Comparison of ENCODE assay signal across 33 mouse cellular contexts in genomic region chr4:129789635-129790034, GRCm38 (mm10). TPM values are rescaled to one million over a fixed set of nuclear protein-coding genes. Genes with fewer than 3 reads are reported as not detected.
DNase-seq lines count a peak whose midpoint lies in the region; ATAC-seq and TF ChIP-seq lines count a peak whose summit lies in the region.
"Had no signal": no experiment of that assay in that cellular context is flagged by ENCODE, and none has a peak within 500 bp of the region (broad histone marks: within the 10 kb centered on the region; RNA-seq: fewer than 3 reads in every experiment).

No protein-coding gene starts in this region.

- H3K9ac ChIP-seq in liver, adult 2 months (ENCODE audit: low read depth, low read length): no peak overlapping the region
- H3K9ac ChIP-seq in CH12.LX (ENCODE audit: insufficient read depth, low read depth): no peak overlapping the region
- no peak overlapping the region for H3K9ac ChIP-seq in forebrain, embryonic 16.5 days (replicated peaks; ENCODE audit: low read depth, low read length)
- H3K9ac ChIP-seq: embryonic facial prominence, embryonic 13.5 days; forebrain, embryonic 15.5 days; hindbrain, embryonic 13.5 days; limb, embryonic 12.5 days; liver, embryonic 13.5 days; neural tube, embryonic 12.5 days; stomach, embryonic 15.5 days had no signal

- no peak for TF ChIP-seq CTCF in liver, adult 2 months (IDR thresholded peaks at IDR 0.05; ENCODE audit: low read depth, low read length)
- no peak for TF ChIP-seq CTCF in CH12.LX (conservative IDR thresholded peaks at IDR 0.05 in 1 of 2, IDR thresholded peaks at IDR 0.05 in 1 of 2; ENCODE audit: low read depth in 2 of 2, low read length in 2 of 2)
- TF ChIP-seq CTCF in bone marrow macrophage, adult 2 months (IDR thresholded peaks at IDR 0.05; ENCODE audit: low read depth, low read length): no peak

- WGBS in liver, adult 2 months: 93% methylated on average over 2 of the region's 2 CpGs
- 91% methylated on average over 2 of the region's 2 CpGs for whole genome bisulfite sequencing in forebrain, embryonic 16.5 days

- TF ChIP-seq POLR2A in liver, adult 2 months (IDR thresholded peaks at IDR 0.05; ENCODE audit: extremely low read depth, insufficient read depth, low read length): no peak
- no peak for TF ChIP-seq POLR2A in CH12.LX (IDR thresholded peaks at IDR 0.05; ENCODE audit: low read depth, low read length)
- TF ChIP-seq POLR2A in bone marrow macrophage, adult 2 months (IDR thresholded peaks at IDR 0.05; ENCODE audit: borderline replicate concordance, low read depth, low read length): no peak

- DNase-seq in liver, adult 2 months (ENCODE audit: extremely low read depth, low read depth, low spot score): peak; percentile 32
- DNase-seq in liver: no peak
- DNase-seq in CH12.LX (ENCODE audit: extremely low read depth): no peak
- no peak for DNase-seq in adrenal gland, postnatal 4 days (ENCODE audit: low spot score in 2 of 2)
- DNase-seq in kidney, adult 8-10 months: no peak
- DNase-seq: adrenal gland, adult 2 months; adrenal gland, postnatal 36 days; cerebellum, adult 11 months; cerebellum, adult 9-11 months; heart, postnatal 36 days; kidney, postnatal 14 days; liver, embryonic 13.5 days; lung, adult 2 months; lung, postnatal 10 days; right cerebral cortex, postnatal 4 days had no signal

- H3K4me3 ChIP-seq in liver, adult 2 months (ENCODE audit: insufficient read depth, low read depth, low read length): no peak overlapping the region
- H3K4me3 ChIP-seq in CH12.LX (replicated peaks in 1 of 3; ENCODE audit: low read depth in 2 of 3, low read length in 2 of 3, poor library complexity in 1 of 3): no peak overlapping the region
- no peak overlapping the region for H3K4me3 ChIP-seq in bone marrow macrophage, adult 2 months (ENCODE audit: insufficient read depth, low read length)
- no peak overlapping the region for H3K4me3 ChIP-seq in forebrain, embryonic 16.5 days (replicated peaks; ENCODE audit: low read length)
- H3K4me3 ChIP-seq: embryonic facial prominence, embryonic 13.5 days; forebrain, embryonic 10.5 days; forebrain, embryonic 15.5 days; heart, embryonic 10.5 days; hindbrain, embryonic 13.5 days; left cerebral cortex, adult 2 months; limb, embryonic 12.5 days; liver, embryonic 13.5 days; myocyte; neural tube, embryonic 12.5 days; stomach, embryonic 15.5 days had no signal

- H3K4me2 ChIP-seq in CH12.LX (ENCODE audit: insufficient read depth, low read depth, poor library complexity, severe bottlenecking): no peak overlapping the region
- no peak overlapping the region for H3K4me2 ChIP-seq in forebrain, embryonic 16.5 days (ENCODE audit: low read length)
- H3K4me2 ChIP-seq: embryonic facial prominence, embryonic 13.5 days; forebrain, embryonic 15.5 days; hindbrain, embryonic 13.5 days; limb, embryonic 12.5 days; liver, embryonic 13.5 days; midbrain, embryonic 11.5 days; neural tube, embryonic 12.5 days; stomach, embryonic 15.5 days had no signal

- H3K4me1 ChIP-seq in liver, adult 2 months (ENCODE audit: control insufficient read depth, insufficient read depth, low read length): no peaks in the 10 kb centered on the region
- H3K4me1 ChIP-seq in CH12.LX (ENCODE audit: control insufficient read depth in 1 of 2, insufficient read depth in 2 of 2): peaks cover 23 to 55% of the 10 kb centered on the region in 2 experiments
- H3K4me1 ChIP-seq in bone marrow macrophage, adult 2 months (ENCODE audit: control insufficient read depth, insufficient read depth, low read length): peaks cover 55% of the 10 kb centered on the region
- peaks cover 11% of the 10 kb centered on the region for H3K4me1 ChIP-seq in forebrain, embryonic 16.5 days (replicated peaks; ENCODE audit: control insufficient read depth, insufficient read depth, low read length)
- H3K4me1 ChIP-seq: neural tube, embryonic 12.5 days had no signal

- H3K79me2 ChIP-seq in liver, adult 2 months (ENCODE audit: control insufficient read depth, insufficient read depth, low read length): no peaks in the 10 kb centered on the region
- no peaks in the 10 kb centered on the region for H3K79me2 ChIP-seq in CH12.LX (replicated peaks; ENCODE audit: control insufficient read depth, extremely low read depth, insufficient read depth, poor library complexity, severe bottlenecking)

- in situ Hi-C loops in CH12.LX (cut with MboI; ENCODE audit: low pct_ligation_motif_present, low pct_unique_long_range_greater_than_20kb, low sequenced_read_pairs): loop anchor here (5.0 to 25.0 kb wide), 3 partner anchors 55 to 298 kb away; no protein-coding TSS in a partner anchor

- no peak for TF ChIP-seq EP300 in CH12.LX (IDR thresholded peaks at IDR 0.05; ENCODE audit: low read length)

- H3K36me3 ChIP-seq in liver, adult 2 months (ENCODE audit: control insufficient read depth, insufficient read depth, low read length): no peaks in the 10 kb centered on the region
- H3K36me3 ChIP-seq in CH12.LX (replicated peaks in 1 of 2; ENCODE audit: control insufficient read depth in 1 of 2, insufficient read depth in 1 of 2, low read length in 1 of 2): no peaks in the 10 kb centered on the region
- H3K36me3 ChIP-seq in forebrain, embryonic 16.5 days (ENCODE audit: control insufficient read depth, insufficient read depth): no peaks in the 10 kb centered on the region
- H3K36me3 ChIP-seq: embryonic facial prominence, embryonic 13.5 days; forebrain, embryonic 10.5 days; forebrain, embryonic 15.5 days; G1E; hindbrain, embryonic 13.5 days; limb, embryonic 12.5 days; liver, embryonic 13.5 days; neural tube, embryonic 12.5 days; stomach, embryonic 15.5 days had no signal

- H3K27me3 ChIP-seq in liver, adult 2 months (ENCODE audit: control insufficient read depth, insufficient read depth, low read length): no peaks in the 10 kb centered on the region
- H3K27me3 ChIP-seq in CH12.LX (replicated peaks): no peaks in the 10 kb centered on the region
- no peaks in the 10 kb centered on the region for H3K27me3 ChIP-seq in forebrain, embryonic 16.5 days (replicated peaks; ENCODE audit: control insufficient read depth, insufficient read depth, low read length)
- H3K27me3 ChIP-seq: embryonic facial prominence, embryonic 13.5 days; forebrain, embryonic 15.5 days; hindbrain, embryonic 13.5 days; limb, embryonic 12.5 days; liver, embryonic 13.5 days; neural tube, embryonic 12.5 days; Patski; stomach, embryonic 15.5 days had no signal

- peak; percentile 46 for ATAC-seq in monocyte, adult 5-6 weeks (replicated peaks; ENCODE audit: insufficient number of reproducible peaks, low FRiP score, low TSS enrichment, poor library complexity, severe bottlenecking)
- ATAC-seq in forebrain, embryonic 16.5 days: no peak
- ATAC-seq: forebrain, embryonic 15.5 days; intestine, postnatal 0 days; midbrain, embryonic 16.5 days; Patski had no signal

- no peak overlapping the region for H3K27ac ChIP-seq in liver, adult 2 months (replicated peaks; ENCODE audit: insufficient read depth, low read depth, low read length)
- H3K27ac ChIP-seq in CH12.LX (ENCODE audit: insufficient read depth, low read depth): no peak overlapping the region
- H3K27ac ChIP-seq in bone marrow macrophage, adult 2 months (ENCODE audit: insufficient read depth, low read depth, low read length): peak overlapping the region; percentile 92
- no peak overlapping the region for H3K27ac ChIP-seq in forebrain, embryonic 16.5 days (ENCODE audit: low read length)
- H3K27ac ChIP-seq: embryonic facial prominence, embryonic 13.5 days; forebrain, embryonic 10.5 days; forebrain, embryonic 15.5 days; heart, embryonic 10.5 days; hindbrain, embryonic 13.5 days; left cerebral cortex, adult 2 months; liver, embryonic 13.5 days; neural tube, embryonic 12.5 days; stomach, embryonic 15.5 days had no signal

- peaks cover 13% of the 10 kb centered on the region for H3K9me3 ChIP-seq in CH12.LX (replicated peaks; ENCODE audit: low read length)
- H3K9me3 ChIP-seq in forebrain, embryonic 16.5 days (ENCODE audit: control insufficient read depth, low read length): 0 out of 2 replicates have a peak, but pooled peaks cover 3% of the 10 kb centered on the region
- H3K9me3 ChIP-seq: embryonic facial prominence, embryonic 13.5 days; forebrain, embryonic 10.5 days; forebrain, embryonic 15.5 days; heart, embryonic 10.5 days; hindbrain, embryonic 13.5 days; liver, embryonic 13.5 days; neural tube, embryonic 12.5 days; stomach, embryonic 15.5 days had no signal

- TF ChIP-seq RAD21 in CH12.LX (IDR thresholded peaks at IDR 0.05; ENCODE audit: low read depth, low read length): no peak

- dilution Hi-C loops in CH12.LX (cut with MboI; ENCODE audit: extremely low pct_ligation_motif_present, extremely low pct_unique_long_range_greater_than_20kb, low sequenced_read_pairs): no loop called here

TF ChIP-seq in CH12.LX, 34 proteins besides CTCF, POLR2A, EP300 and RAD21:
- peak; percentile 38; the same call in 1 of the 2 replicates for TF ChIP-seq USF1 (IDR thresholded peaks at IDR 0.05; ENCODE audit: low read depth, low read length)
- TF ChIP-seq USF2 (conservative IDR thresholded peaks at IDR 0.05; ENCODE audit: low read depth, low read length): peak; percentile 52
- no peak for TF ChIP-seq SMC3 (IDR thresholded peaks at IDR 0.05; ENCODE audit: low read depth, low read length)

RNA-seq across cellular contexts. Expression of gene Ptp4a2, which starts 21.4 kb away (rescaled TPM):
- total RNA-seq in liver, adult 2 months (2014; rRNA removed): 58.4 and 63.4 TPM in 2 replicates
- polyA plus RNA-seq in liver, adult 2 months (2012; rRNA removed): 41.1 and 49.5 TPM in 2 replicates
- total RNA-seq in CH12.LX (2012; rRNA removed) (113 and 163 TPM in 2 replicates), CH12.LX (2014; rRNA removed) (415 and 493 TPM in 2 replicates)
- 327 and 467 TPM in 2 replicates for polyA plus RNA-seq in CH12.LX (2012; ENCODE audit: insufficient read length, low read depth)
- 365 TPM in 2 replicates for polyA plus RNA-seq in bone marrow macrophage, adult 2 months (2012; ENCODE audit: insufficient read depth, insufficient read length, missing spikeins)
- total RNA-seq in monocyte, adult 5-6 weeks (2017): 478 to 539 TPM (median 505 TPM) in 3 replicates
- polyA plus RNA-seq in forebrain, embryonic 16.5 days (2015; fragmentation: Nextera tagmentation; extraction: Ambion mirVana): 278 and 316 TPM in 2 replicates
- total RNA-seq in adrenal gland, postnatal 4 days (2021): 100 to 1,000 TPM; 282 to 309 TPM

RNA-seq across cellular contexts. Expression of gene Khdrbs1, which starts 47.5 kb away (rescaled TPM):
- 12.2 and 12.3 TPM in 2 replicates for total RNA-seq in liver, adult 2 months (2014; rRNA removed)
- polyA plus RNA-seq in liver, adult 2 months (2012; rRNA removed): 6.9 and 7.9 TPM in 2 replicates
- total RNA-seq in CH12.LX (2012; rRNA removed): 58.6 and 65.9 TPM in 2 replicates
- 67.4 and 79.0 TPM in 2 replicates for total RNA-seq in CH12.LX (2014; rRNA removed)
- polyA plus RNA-seq in CH12.LX (2012; ENCODE audit: insufficient read length, low read depth): 125 TPM in 2 replicates
- 67.0 and 67.1 TPM in 2 replicates for polyA plus RNA-seq in bone marrow macrophage, adult 2 months (2012; ENCODE audit: insufficient read depth, insufficient read length, missing spikeins)
- total RNA-seq in monocyte, adult 5-6 weeks (2017): 89.2 to 110 TPM (median 89.5 TPM) in 3 replicates
- polyA plus RNA-seq in forebrain, embryonic 16.5 days (2015; fragmentation: Nextera tagmentation; extraction: Ambion mirVana): 160 and 179 TPM in 2 replicates
- 100 to 1,000 TPM; 122 to 138 TPM for total RNA-seq in adrenal gland, postnatal 4 days (2021)
